Comparison of ENCODE assay signal across 8 mouse cellular contexts in genomic region chr1:52726371-52727055, GRCm38 (mm10). TPM values are rescaled to one million over a fixed set of nuclear protein-coding genes. Genes with fewer than 3 reads are reported as not detected.
DNase-seq lines count a peak whose midpoint lies in the region; ATAC-seq and TF ChIP-seq lines count a peak whose summit lies in the region.

No protein-coding gene starts in this region.

- peak; percentile 50; the same call in 1 of the 2 replicates for TF ChIP-seq POLR2A in lung, adult 2 months (IDR thresholded peaks at IDR 0.05; ENCODE audit: borderline replicate concordance, extremely low read depth, low read depth, low read length)

- peaks cover 9% of the 10 kb centered on the region for H3K4me1 ChIP-seq in lung, adult 2 months (ENCODE audit: control insufficient read depth, insufficient read depth, low read length)
- no peaks in the 10 kb centered on the region for H3K4me1 ChIP-seq in neural tube, embryonic 14.5 days (ENCODE audit: control insufficient read depth, insufficient read depth, low read length)

- no peaks in the 10 kb centered on the region for H3K9me3 ChIP-seq in neural tube, embryonic 14.5 days (ENCODE audit: control insufficient read depth, low read length)

- peak overlapping the region; percentile 97 for H3K9ac ChIP-seq in neural tube, embryonic 14.5 days (replicated peaks; ENCODE audit: low read depth, low read length)

- peak overlapping the region; percentile 80 for H3K4me2 ChIP-seq in neural tube, embryonic 14.5 days (ENCODE audit: low read depth, low read length)

- no peaks in the 10 kb centered on the region for H3K36me3 ChIP-seq in neural tube, embryonic 14.5 days (ENCODE audit: control insufficient read depth, insufficient read depth, low read length)

- H3K27me3 ChIP-seq in neural tube, embryonic 14.5 days (ENCODE audit: control insufficient read depth, insufficient read depth, low read length): no peaks in the 10 kb centered on the region

- WGBS in lung, adult 2 months: under 1% methylated on average over 56 of the region's 56 CpGs
- WGBS in neural tube, embryonic 14.5 days: under 1% methylated on average over 49 of the region's 56 CpGs

- H3K4me3 ChIP-seq in layer of hippocampus, adult 2 months: peak overlapping the region; percentile 92
- peak overlapping the region; percentile 86 for H3K4me3 ChIP-seq in lung, adult 2 months (replicated peaks; ENCODE audit: extremely low read depth, low read depth, low read length)
- H3K4me3 ChIP-seq in neural tube, embryonic 14.5 days (ENCODE audit: low read depth, low read length): peak overlapping the region; percentile 90

- peak; percentile 86 for ATAC-seq in neural tube, embryonic 14.5 days (ENCODE audit: low read depth)

- peak; percentile 72 for DNase-seq in ES-CJ7 (ENCODE audit: low read depth, low spot score)
- peak; percentile 68 for DNase-seq in cerebellum, adult 11-12 months
- peak; percentile 26 for DNase-seq in forelimb bud, embryonic 11.5 days (ENCODE audit: low read depth, low spot score)
- peak; percentile 65 to 79 for DNase-seq in heart, postnatal 36 days
- DNase-seq in layer of hippocampus, adult 2 months (ENCODE audit: low spot score in 2 of 2): peak; percentile 28 to 60
- peak; percentile 76 for DNase-seq in lung, adult 2 months
- peak; percentile 49 for DNase-seq in testis, postnatal 10 days (ENCODE audit: low spot score)

- TF ChIP-seq CTCF in layer of hippocampus, adult 2 months (conservative IDR thresholded peaks at IDR 0.05): no peak
- no peak for TF ChIP-seq CTCF in lung, adult 2 months (IDR thresholded peaks at IDR 0.05; ENCODE audit: insufficient read depth, low read length)

- intact Hi-C loops in heart, postnatal 36 days (cut with DNase I): loop anchor here (5.0 kb wide), 3 partner anchors 49 to 224 kb away; partner anchors contain the start of gene Nab1

- H3K27ac ChIP-seq in layer of hippocampus, adult 2 months: peak overlapping the region; percentile 98
- H3K27ac ChIP-seq in neural tube, embryonic 14.5 days (ENCODE audit: low read depth, low read length): peak overlapping the region; percentile 95

RNA-seq across cellular contexts. Expression of gene Mfsd6, which starts 0.7 kb away (rescaled TPM):
- 10 to 100 TPM; 18.8 to 21.6 TPM for total RNA-seq in heart, postnatal 36 days (2021)
- 10 to 100 TPM; 76.7 to 79.9 TPM for total RNA-seq in layer of hippocampus, adult 2 months (2021)
- polyA plus RNA-seq in lung, adult 2 months (2012; rRNA removed): 18.3 and 23.2 TPM in 2 replicates
- polyA plus RNA-seq in neural tube, embryonic 14.5 days (2014; fragmentation: Nextera tagmentation; extraction: Ambion mirVana): 13.6 and 17.1 TPM in 2 replicates

Comparison
In these comparisons a context has a peak if more than half of its experiments do, and no peak if none do; other contexts are left out.
1. Peak in every context shown above with its lines: DNase-seq, ATAC-seq, H3K4me3 ChIP-seq and H3K27ac ChIP-seq.
2. DNase-seq: peak in every context shown above with its lines; median percentile 76 in lung, adult 2 months; 72 in ES-CJ7; 72 in heart, postnatal 36 days; 68 in cerebellum, adult 11-12 months; 49 in testis, postnatal 10 days; 44 in layer of hippocampus, adult 2 months; 26 in forelimb bud, embryonic 11.5 days.